Comparison of ENCODE assay signal across 9 mouse cellular contexts in the genomic region with DNA sequence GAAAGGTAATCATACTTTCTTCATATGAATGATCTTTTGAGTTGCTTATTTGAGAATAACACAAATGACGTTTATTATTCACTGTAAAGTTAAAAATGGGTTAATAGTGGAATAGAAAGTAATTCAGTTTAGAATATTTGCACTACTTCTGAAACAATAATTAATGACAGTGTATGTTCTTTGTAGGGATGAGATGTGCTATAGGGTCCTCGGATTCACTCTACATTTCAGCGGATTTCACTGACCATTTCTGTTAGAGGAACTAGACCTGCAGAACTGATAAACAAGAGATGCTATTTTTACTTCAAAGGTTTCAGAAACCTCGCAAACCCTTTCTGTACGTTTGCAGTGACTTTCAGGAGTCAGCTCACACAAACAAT. TPM values are rescaled to one million over a fixed set of nuclear protein-coding genes. Genes with fewer than 3 reads are reported as not detected.
DNase-seq lines count a peak whose midpoint lies in the region; ATAC-seq lines count a peak whose summit lies in the region.
"Had no signal": no experiment of that assay in that cellular context is flagged by ENCODE, and none has a peak within 500 bp of the region (broad histone marks: within the 10 kb centered on the region; RNA-seq: fewer than 3 reads in every experiment).

No protein-coding gene starts in this region.

- H3K27me3 ChIP-seq in lung, embryonic 16.5 days (ENCODE audit: control insufficient read depth, insufficient read depth, low read depth, low read length) = peaks cover 41% of the 10 kb centered on the region
- H3K27me3 ChIP-seq in forebrain, embryonic 14.5 days (replicated peaks; ENCODE audit: control insufficient read depth, insufficient read depth, low read length) = peaks cover 58% of the 10 kb centered on the region
- H3K27me3 ChIP-seq in limb, embryonic 13.5 days = peaks cover 73% of the 10 kb centered on the region
- H3K27me3 ChIP-seq in stomach, embryonic 14.5 days (ENCODE audit: control insufficient read depth, insufficient read depth, low read length) = peaks cover 16% of the 10 kb centered on the region

- H3K4me3 ChIP-seq in lung, embryonic 16.5 days (ENCODE audit: low read length) = peak overlapping the region; percentile 79
- H3K4me3 ChIP-seq in forebrain, embryonic 14.5 days (ENCODE audit: low read depth, low read length) = peak overlapping the region; percentile 51
- H3K4me3 ChIP-seq in limb, embryonic 13.5 days = peak overlapping the region; percentile 66
- peak overlapping the region; percentile 55 for H3K4me3 ChIP-seq in stomach, embryonic 14.5 days (ENCODE audit: low read depth, low read length)

- no peak overlapping the region for H3K27ac ChIP-seq in lung, embryonic 16.5 days (ENCODE audit: low read length)
- no peak overlapping the region for H3K27ac ChIP-seq in forebrain, embryonic 14.5 days (ENCODE audit: low read depth, low read length)
- H3K27ac ChIP-seq in limb, embryonic 13.5 days = no peak overlapping the region
- no peak overlapping the region for H3K27ac ChIP-seq in stomach, embryonic 14.5 days (ENCODE audit: low read length)

- H3K9ac ChIP-seq in lung, embryonic 16.5 days (ENCODE audit: low read length) = no peak overlapping the region; the same call in 1 of the 2 replicates
- H3K9ac ChIP-seq in forebrain, embryonic 14.5 days (ENCODE audit: low read length) = no peak overlapping the region
- no peak overlapping the region for H3K9ac ChIP-seq in limb, embryonic 13.5 days
- peak overlapping the region; percentile 60; the same call in 1 of the 2 replicates for H3K9ac ChIP-seq in stomach, embryonic 14.5 days (replicated peaks; ENCODE audit: low read depth, low read length)

- H3K36me3 ChIP-seq in lung, embryonic 16.5 days (ENCODE audit: control insufficient read depth, insufficient read depth, low read length) = no peaks in the 10 kb centered on the region
- H3K36me3 ChIP-seq in forebrain, embryonic 14.5 days (ENCODE audit: control insufficient read depth, insufficient read depth, low read length) = no peaks in the 10 kb centered on the region
- no peaks in the 10 kb centered on the region for H3K36me3 ChIP-seq in limb, embryonic 13.5 days
- no peaks in the 10 kb centered on the region for H3K36me3 ChIP-seq in stomach, embryonic 14.5 days (ENCODE audit: control insufficient read depth, insufficient read depth, low read length)

- H3K4me2 ChIP-seq in lung, embryonic 16.5 days (ENCODE audit: low read depth, low read length) = peak overlapping the region; percentile 89
- peak overlapping the region; percentile 96 for H3K4me2 ChIP-seq in forebrain, embryonic 14.5 days (ENCODE audit: low read length)
- H3K4me2 ChIP-seq in limb, embryonic 13.5 days (replicated peaks) = peak overlapping the region; percentile 96
- peak overlapping the region; percentile 88 for H3K4me2 ChIP-seq in stomach, embryonic 14.5 days (replicated peaks; ENCODE audit: low read depth, low read length)

- peaks cover 23% of the 10 kb centered on the region for H3K4me1 ChIP-seq in lung, embryonic 16.5 days (replicated peaks; ENCODE audit: control insufficient read depth, insufficient read depth, low read length)
- H3K4me1 ChIP-seq in forebrain, embryonic 14.5 days (ENCODE audit: control insufficient read depth, insufficient read depth, low read length) = peaks cover 13% of the 10 kb centered on the region
- peaks cover 23% of the 10 kb centered on the region for H3K4me1 ChIP-seq in limb, embryonic 13.5 days
- H3K4me1 ChIP-seq in stomach, embryonic 14.5 days (ENCODE audit: control insufficient read depth, insufficient read depth, low read length) = peaks cover 19% of the 10 kb centered on the region; the same call in 1 of the 2 replicates

- 3% methylated on average over 5 of the region's 5 CpGs for WGBS in lung, embryonic 16.5 days
- WGBS in forebrain, embryonic 14.5 days = under 1% methylated on average over 5 of the region's 5 CpGs
- under 1% methylated on average over 5 of the region's 5 CpGs for WGBS in limb, embryonic 13.5 days
- WGBS in stomach, embryonic 14.5 days = 0% methylated on average over 5 of the region's 5 CpGs

- no peak for ATAC-seq in lung, embryonic 16.5 days (ENCODE audit: low read depth)
- ATAC-seq in forebrain, embryonic 14.5 days = no peak
- no peak for ATAC-seq in limb, embryonic 13.5 days (ENCODE audit: low FRiP score, low read depth)
- no peak for ATAC-seq in stomach, embryonic 14.5 days (ENCODE audit: insufficient number of reproducible peaks, insufficient read depth, low FRiP score, low read depth)
- no peak for ATAC-seq in erythroid progenitor cell, adult 5-6 weeks (replicated peaks; ENCODE audit: low FRiP score, poor library complexity, severe bottlenecking)

- DNase-seq in lung, postnatal 14 days = no peak
- no peak for DNase-seq in forebrain, embryonic 14.5 days (ENCODE audit: low spot score)
- DNase-seq in right cerebral cortex, postnatal 4 days = no peak

- 0 out of 2 replicates have a peak, but pooled peaks cover 1% of the 10 kb centered on the region for H3K9me3 ChIP-seq in lung, embryonic 16.5 days (ENCODE audit: control insufficient read depth, low read length)
- H3K9me3 ChIP-seq in forebrain, embryonic 14.5 days (replicated peaks; ENCODE audit: control insufficient read depth, low read length) = no peaks in the 10 kb centered on the region
- no peaks in the 10 kb centered on the region for H3K9me3 ChIP-seq in limb, embryonic 13.5 days
- H3K9me3 ChIP-seq in stomach, embryonic 14.5 days (ENCODE audit: control insufficient read depth, low read depth, low read length) = no peaks in the 10 kb centered on the region

RNA-seq across cellular contexts. Expression of a gene that starts 0.4 kb away (rescaled TPM):
- polyA plus RNA-seq in lung, embryonic 16.5 days (2015; fragmentation: Nextera tagmentation; extraction: Ambion mirVana) = 0.15 TPM in 1 of 2 replicates, not detected in the other
- 0.09 and 0.18 TPM in 2 replicates for polyA plus RNA-seq in forebrain, embryonic 14.5 days (2014; fragmentation: Nextera tagmentation; extraction: Ambion mirVana)
- polyA plus RNA-seq in limb, embryonic 13.5 days (2015; fragmentation: Nextera tagmentation; extraction: Ambion mirVana) = 0.13 TPM in 1 of 2 replicates, not detected in the other
- polyA plus RNA-seq in stomach, embryonic 14.5 days (2014; fragmentation: Nextera tagmentation; extraction: Ambion mirVana) = 0.29 and 0.53 TPM in 2 replicates
- total RNA-seq in erythroid progenitor cell, adult 5-6 weeks (2015; ENCODE audit: low replicate concordance) = not detected in 2 replicates
- not detected in 2 replicates for total RNA-seq in erythroid progenitor cell, adult 5-6 weeks (2017; ENCODE audit: low replicate concordance)
- total RNA-seq: megakaryocyte-erythroid progenitor cell, adult 5-6 weeks had no signal
- polyA plus RNA-seq: activated CD4-positive, CD25-positive, alpha-beta regulatory T cell, adult 4 months had no signal

RNA-seq across cellular contexts. Expression of a gene that starts 16.7 kb away (rescaled TPM):
- 20.8 TPM in 2 replicates for polyA plus RNA-seq in lung, embryonic 16.5 days (2015; fragmentation: Nextera tagmentation; extraction: Ambion mirVana)
- 45.8 and 48.9 TPM in 2 replicates for polyA plus RNA-seq in forebrain, embryonic 14.5 days (2014; fragmentation: Nextera tagmentation; extraction: Ambion mirVana)
- 23.3 and 23.7 TPM in 2 replicates for polyA plus RNA-seq in limb, embryonic 13.5 days (2015; fragmentation: Nextera tagmentation; extraction: Ambion mirVana)
- polyA plus RNA-seq in stomach, embryonic 14.5 days (2014; fragmentation: Nextera tagmentation; extraction: Ambion mirVana) = 32.4 and 34.0 TPM in 2 replicates
- total RNA-seq in erythroid progenitor cell, adult 5-6 weeks (2015; ENCODE audit: low replicate concordance) = 2.1 and 12.6 TPM in 2 replicates
- total RNA-seq in erythroid progenitor cell, adult 5-6 weeks (2017; ENCODE audit: low replicate concordance) = 9.8 and 13.6 TPM in 2 replicates

RNA-seq across cellular contexts. Expression of a gene that starts 21.3 kb away (rescaled TPM):
- 201 and 219 TPM in 2 replicates for polyA plus RNA-seq in lung, embryonic 16.5 days (2015; fragmentation: Nextera tagmentation; extraction: Ambion mirVana)
- polyA plus RNA-seq in forebrain, embryonic 14.5 days (2014; fragmentation: Nextera tagmentation; extraction: Ambion mirVana) = 291 TPM in 2 replicates
- 243 and 250 TPM in 2 replicates for polyA plus RNA-seq in limb, embryonic 13.5 days (2015; fragmentation: Nextera tagmentation; extraction: Ambion mirVana)
- 215 and 223 TPM in 2 replicates for polyA plus RNA-seq in stomach, embryonic 14.5 days (2014; fragmentation: Nextera tagmentation; extraction: Ambion mirVana)
- total RNA-seq in erythroid progenitor cell, adult 5-6 weeks (2015; ENCODE audit: low replicate concordance) = 54.1 and 73.2 TPM in 2 replicates
- 25.3 and 44.7 TPM in 2 replicates for total RNA-seq in erythroid progenitor cell, adult 5-6 weeks (2017; ENCODE audit: low replicate concordance)
